Mouse (Mus musculus) brain, embryonic 14.5 days (tissue): Measurements from ENCODE around the gene Prrg4. TPM values are rescaled to one million over a fixed set of nuclear protein-coding genes. Genes with fewer than 3 reads are reported as not detected.
A peak's percentile ranks its signal among the peaks of the same experiment; 100 is the strongest.

Experiments used
- DNase-seq: peaks from one replicate; pipeline ENCODE4 v3.0.0-alpha.2; 2011; ENCODE audit warnings: low read depth
- CTCF ChIP-seq: fragments of 200-500 bp; IDR thresholded peaks from 2 replicates; pipeline ENCODE4 v1.5.1; 2012; ENCODE audit warnings: inconsistent platforms, mild to moderate bottlenecking, moderate library complexity, borderline replicate concordance; ENCODE audit not compliant: insufficient read depth, insufficient read length; ENCODE audit errors: extremely low read depth
- POLR2A ChIP-seq: fragments of 200-500 bp; IDR thresholded peaks from 2 replicates; pipeline ENCODE4 v1.6.1; 2012; ENCODE audit warnings: mild to moderate bottlenecking, inconsistent platforms, borderline replicate concordance; ENCODE audit not compliant: poor library complexity, insufficient read depth, insufficient read length, severe bottlenecking; ENCODE audit errors: extremely low read depth
- polyA plus RNA-seq: library from polyadenylated mRNA; depleted of rRNA; stranded (reverse); fragments of >200 nt; gene quantifications from 2 replicates; pipeline ENCODE4 v1.2.3, GENCODE M21; 2012; rRNA removed

Gene Prrg4
- polyA plus RNA-seq, 1 experiment: 0.55 TPM

- TF ChIP-seq POLR2A: no peak
- no peak for TF ChIP-seq CTCF
- peak; percentile 29 for DNase-seq
Observed at GRCm38 (mm10) chr2:104817555-104818330, 31.9 kb downstream of the Prrg4 start.

- TF ChIP-seq POLR2A (peak; percentile 89), CTCF (peak; percentile 69)
- peak; percentile 96 for DNase-seq
Observed at GRCm38 (mm10) chr2:104816866-104817439, 32.7 kb downstream of the Prrg4 start.

- no peak for DNase-seq
- TF ChIP-seq POLR2A (no peak), CTCF (no peak)
Observed at GRCm38 (mm10) chr2:104816371-104816827, 33.3 kb downstream of the Prrg4 start, which contains the start of gene Qser1. TSS of gene Qser1 (minus strand) at chr2:104816760.

- 0 out of 2 replicates have a peak, but pooled peaks have one; percentile 10 for TF ChIP-seq POLR2A
- TF ChIP-seq CTCF: no peak
Observed at GRCm38 (mm10) chr2:104815561-104816370, 33.9 kb downstream of the Prrg4 start.

GRCm38 (mm10) chr2:104814181-104814951 is 35.3 kb downstream of the Prrg4 start:
- DNase-seq: peak; percentile 84
- TF ChIP-seq POLR2A (no peak), CTCF (no peak)

More at GRCm38 (mm10) chr2:104815561-104816370, 33.9 kb downstream of the Prrg4 start:
- DNase-seq: peak; percentile 80

- TF ChIP-seq CTCF (no peak), POLR2A (no peak)
Observed at GRCm38 (mm10) chr2:104805435-104805834, 44.2 kb downstream of the Prrg4 start.

More at GRCm38 (mm10) chr2:104805435-104805834, 44.2 kb downstream of the Prrg4 start:
- no peak for DNase-seq

Other genes starting within 250 kb of the Prrg4 start
- gene Tcp11l1, start 137.7 kb downstream of the Prrg4 start, polyA plus RNA-seq: 25.5 and 33.9 TPM in 2 replicates
- gene Pin1rt1, start 133.5 kb downstream of the Prrg4 start, polyA plus RNA-seq: 0.08 TPM in 1 of 2 replicates, not detected in the other
- gene Depdc7, start 107.0 kb downstream of the Prrg4 start, polyA plus RNA-seq: 1.6 and 2.2 TPM in 2 replicates
- 20.4 and 21.9 TPM in 2 replicates for gene Qser1, start 33.1 kb downstream of the Prrg4 start, polyA plus RNA-seq
- 3.4 and 4.1 TPM in 2 replicates for gene Ccdc73, start 17.9 kb upstream of the Prrg4 start, polyA plus RNA-seq
- 110 and 115 TPM in 2 replicates for gene Eif3m, start 167.2 kb upstream of the Prrg4 start, polyA plus RNA-seq
- gene Gm11060, start 242.1 kb upstream of the Prrg4 start, polyA plus RNA-seq: not detected in 2 replicates